Comparison of ENCODE assay signal across 21 mouse cellular contexts in genomic region chr14:28467956-28468355, GRCm38 (mm10). TPM values are rescaled to one million over a fixed set of nuclear protein-coding genes. Genes with fewer than 3 reads are reported as not detected.
DNase-seq lines count a peak whose midpoint lies in the region; ATAC-seq and TF ChIP-seq lines count a peak whose summit lies in the region.
"Had no signal": no experiment of that assay in that cellular context is flagged by ENCODE, and none has a peak within 500 bp of the region (broad histone marks: within the 10 kb centered on the region; RNA-seq: fewer than 3 reads in every experiment).

No protein-coding gene starts in this region.

- WGBS in kidney, embryonic 15.5 days, result 51% methylated on average over 5 of the region's 5 CpGs
- 32% methylated on average over 5 of the region's 5 CpGs for WGBS in limb, embryonic 11.5 days

- peaks cover 5% of the 10 kb centered on the region; the same call in 1 of the 2 replicates for H3K27me3 ChIP-seq in kidney, embryonic 15.5 days
- H3K27me3 ChIP-seq in Patski, result peaks cover 5% of the 10 kb centered on the region
- H3K27me3 ChIP-seq in limb, embryonic 11.5 days (ENCODE audit: control insufficient read depth, insufficient read depth, low read length), result no peaks in the 10 kb centered on the region
- H3K27me3 ChIP-seq: heart, embryonic 15.5 days; hindbrain, embryonic 15.5 days; midbrain, embryonic 15.5 days had no signal

- peak overlapping the region; percentile 46; the same call in 1 of the 2 replicates for H3K27ac ChIP-seq in kidney, embryonic 15.5 days
- peak overlapping the region; percentile 49 for H3K27ac ChIP-seq in limb, embryonic 11.5 days (replicated peaks; ENCODE audit: low read depth, low read length)
- H3K27ac ChIP-seq: forebrain, embryonic 10.5 days; heart, embryonic 15.5 days; hindbrain, embryonic 15.5 days; midbrain, embryonic 15.5 days; neural tube, embryonic 12.5 days; stomach, postnatal 0 days had no signal

- H3K9me3 ChIP-seq in kidney, embryonic 15.5 days (replicated peaks), result no peaks in the 10 kb centered on the region
- H3K9me3 ChIP-seq in limb, embryonic 11.5 days (ENCODE audit: control insufficient read depth, low read length), result no peaks in the 10 kb centered on the region
- H3K9me3 ChIP-seq: forebrain, embryonic 10.5 days; heart, embryonic 15.5 days; hindbrain, embryonic 15.5 days; midbrain, embryonic 15.5 days; neural tube, embryonic 12.5 days had no signal

- CTCF ChIA-PET in Patski (lab: Charles Lee), result no interaction called here

- H3K9ac ChIP-seq in kidney, embryonic 15.5 days, result no peak overlapping the region
- no peak overlapping the region for H3K9ac ChIP-seq in limb, embryonic 11.5 days (ENCODE audit: low read length)
- H3K9ac ChIP-seq: heart, embryonic 15.5 days; hindbrain, embryonic 15.5 days; liver, postnatal 0 days; midbrain, embryonic 15.5 days; neural tube, embryonic 12.5 days had no signal

- POLR2A ChIA-PET in Patski (lab: Charles Lee), result no interaction called here

- DNase-seq in kidney, postnatal 4 days, result no peak
- DNase-seq in Muller cell, postnatal 12 days (ENCODE audit: inconsistent ontology term), result peak; percentile 76
- no peak for DNase-seq in Patski (ENCODE audit: low read depth, low spot score)
- no peak for DNase-seq in limb, embryonic 11.5 days (ENCODE audit: low spot score)
- no peak for DNase-seq in right cerebral cortex, postnatal 25 days
- no peak for DNase-seq in testis, postnatal 14 days (ENCODE audit: low spot score)
- DNase-seq in B cell, adult 2 months, result no peak
- DNase-seq: adrenal gland, postnatal 14 days; cerebellum, adult 8-10 months; cerebellum, postnatal 36 days; heart, postnatal 36 days; liver, postnatal 0 days; lung, postnatal 10 days had no signal

- ATAC-seq in kidney, embryonic 15.5 days (replicated peaks; ENCODE audit: low FRiP score), result no peak
- ATAC-seq in Patski, result peak; percentile 39
- no peak for ATAC-seq in limb, embryonic 11.5 days (ENCODE audit: insufficient number of reproducible peaks, low FRiP score, low TSS enrichment, low read depth)
- ATAC-seq: liver, postnatal 0 days; midbrain, embryonic 15.5 days had no signal

- in situ Hi-C loops in Patski (cut with MboI; ENCODE audit: low pct_unique_long_range_greater_than_20kb), result no loop called here

- H3K4me2 ChIP-seq in kidney, embryonic 15.5 days, result no peak overlapping the region
- no peak overlapping the region for H3K4me2 ChIP-seq in limb, embryonic 11.5 days (ENCODE audit: low read depth, severe bottlenecking)
- H3K4me2 ChIP-seq: heart, embryonic 15.5 days; hindbrain, embryonic 15.5 days; liver, embryonic 11.5 days; midbrain, embryonic 15.5 days; neural tube, embryonic 12.5 days had no signal

- H3K36me3 ChIP-seq in kidney, embryonic 15.5 days, result no peaks in the 10 kb centered on the region
- no peaks in the 10 kb centered on the region for H3K36me3 ChIP-seq in limb, embryonic 11.5 days (ENCODE audit: control insufficient read depth, insufficient read depth, low read length)
- H3K36me3 ChIP-seq: forebrain, embryonic 10.5 days; heart, embryonic 15.5 days; hindbrain, embryonic 15.5 days; midbrain, embryonic 15.5 days; neural tube, embryonic 12.5 days had no signal

- H3K4me3 ChIP-seq in kidney, embryonic 15.5 days (replicated peaks), result no peak overlapping the region
- no peak overlapping the region for H3K4me3 ChIP-seq in limb, embryonic 11.5 days (ENCODE audit: low read depth, low read length)
- H3K4me3 ChIP-seq: forebrain, embryonic 10.5 days; heart, embryonic 15.5 days; hindbrain, embryonic 15.5 days; midbrain, embryonic 15.5 days; neural tube, embryonic 12.5 days had no signal

- peaks cover 37% of the 10 kb centered on the region for H3K4me1 ChIP-seq in kidney, embryonic 15.5 days
- H3K4me1 ChIP-seq in limb, embryonic 11.5 days (ENCODE audit: control insufficient read depth, insufficient read depth, low read length), result peaks cover 53% of the 10 kb centered on the region
- H3K4me1 ChIP-seq: heart, embryonic 15.5 days had no signal

- peak; percentile 8 for TF ChIP-seq CTCF in Patski (IDR thresholded peaks at IDR 0.05)

RNA-seq across cellular contexts. Expression of gene Wnt5a, which starts 36.6 kb away (rescaled TPM):
- 23.3 and 26.4 TPM in 2 replicates for polyA plus RNA-seq in kidney, embryonic 15.5 days (2015; fragmentation: Nextera tagmentation; extraction: Ambion mirVana)
- 19.5 TPM for polyA plus RNA-seq in Patski (2021)
- polyA plus RNA-seq in limb, embryonic 11.5 days (2014; fragmentation: Nextera tagmentation; extraction: Ambion mirVana), result 110 and 115 TPM in 2 replicates
